Mouse (Mus musculus) embryonic facial prominence, embryonic 14.5 days (tissue): ENCODE data around the gene Tmem106a. TPM values are rescaled to one million over a fixed set of nuclear protein-coding genes. Genes with fewer than 3 reads are reported as not detected.
"Not testable (repeated sequence)": the region's sequence is repeated elsewhere in the genome, so short reads cannot be mapped to it uniquely, and the experiment has no call there.

Experiments used
- ATAC-seq: fragments of 200-750 bp; cut with Nextera tagmentation; 2 replicates; pipeline ENCODE4 v1.8.0; 2017; ENCODE audit warnings: low read depth, moderate number of reproducible peaks, moderate TSS enrichment
- DNase-seq: peaks from one replicate; pipeline ENCODE4 v3.0.0-alpha.2; 2015; ENCODE audit warnings: low spot score
- H3K27ac ChIP-seq: fragments of 300-500 bp; sonication (generic); replicated peaks from 2 replicates; pipeline ENCODE4 v1.5.1; 2014; ENCODE audit warnings: low read depth, mild to moderate bottlenecking, low read length, moderate library complexity
- H3K27me3 ChIP-seq: fragments of 300-500 bp; sonication (generic); replicated peaks from 2 replicates; pipeline ENCODE4 v1.6.1; 2014; ENCODE audit warnings: low read length; ENCODE audit not compliant: control insufficient read depth, insufficient read depth
- H3K36me3 ChIP-seq: fragments of 300-500 bp; sonication (generic); 2 replicates; pipeline ENCODE4 v1.6.1; 2014; ENCODE audit warnings: low read length, mixed read lengths; ENCODE audit not compliant: control insufficient read depth, insufficient read depth
- H3K4me1 ChIP-seq: fragments of 300-500 bp; sonication (generic); 2 replicates; pipeline ENCODE4 v1.6.1; 2014; ENCODE audit warnings: antibody characterized with exemption, low read length; ENCODE audit not compliant: control insufficient read depth, insufficient read depth
- H3K4me2 ChIP-seq: fragments of 300-500 bp; sonication (generic); 2 replicates; pipeline ENCODE4 v1.6.1; 2014; ENCODE audit warnings: low read depth, mild to moderate bottlenecking, low read length, moderate library complexity, mixed read lengths
- H3K4me3 ChIP-seq: fragments of 300-500 bp; sonication (generic); 2 replicates; pipeline ENCODE4 v1.5.1; 2014; ENCODE audit warnings: low read depth, mild to moderate bottlenecking, low read length
- H3K9ac ChIP-seq: fragments of 300-500 bp; sonication (generic); 2 replicates; pipeline ENCODE4 v1.6.1; 2014; ENCODE audit warnings: low read depth, mild to moderate bottlenecking, low read length, moderate library complexity, mixed read lengths
- H3K9me3 ChIP-seq: fragments of 300-500 bp; sonication (generic); 2 replicates; pipeline ENCODE4 v1.6.1; 2016; ENCODE audit warnings: low read length; ENCODE audit not compliant: control insufficient read depth
- WGBS: fragments of 180-500 bp; shearing (Covaris S2); extraction: QIAGEN DNeasy Blood & Tissue Kit; methylation state at CpG from one replicate; pipeline ENCODE4 v1.1.7; 2014; 5-methylcytosine and 5-hydroxymethylcytosine counted together
- polyA plus RNA-seq: library from polyadenylated mRNA; unstranded; fragments of >200 nt; fragmentation: Nextera tagmentation; extraction: Ambion mirVana; gene quantifications from 2 replicates; pipeline ENCODE4 v1.2.1, GENCODE M21; 2014

Gene Tmem106a
- polyA plus RNA-seq, 1 experiment from 2014 or later: 5.9 TPM

DNA sequence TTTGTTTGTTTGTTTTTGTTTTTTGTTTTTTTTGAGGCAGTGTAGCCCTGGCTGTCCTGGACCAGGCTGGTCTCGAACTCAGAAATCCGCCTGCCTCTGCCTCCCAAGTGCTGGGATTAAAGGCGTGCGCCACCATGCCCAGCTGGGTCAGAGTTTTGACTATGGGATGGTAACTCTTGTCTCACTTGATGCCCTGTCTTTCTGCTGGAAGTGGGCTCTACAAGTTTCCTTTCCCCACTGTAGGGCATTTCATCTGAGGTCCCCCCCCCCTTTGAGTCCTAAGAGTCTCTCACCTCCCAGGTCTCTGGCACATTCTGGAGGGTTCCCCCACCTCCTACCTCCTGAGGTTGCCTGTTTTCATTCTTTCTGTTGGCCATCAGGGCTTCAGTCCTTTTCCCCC lies 25.1 kb downstream of the Tmem106a start:
- not testable (repeated sequence) for H3K9ac ChIP-seq, ATAC-seq, H3K4me1 ChIP-seq, H3K36me3 ChIP-seq, H3K27ac ChIP-seq, H3K4me2 ChIP-seq, H3K4me3 ChIP-seq, H3K9me3 ChIP-seq, DNase-seq, H3K27me3 ChIP-seq
- 88% methylated on average over 4 of the region's 4 CpGs for WGBS

- Histone ChIP-seq H3K27me3 (no peaks in the 10 kb centered on the region), H3K36me3 (no peaks in the 10 kb centered on the region), H3K9ac (no peak overlapping the region), H3K4me1 (no peaks in the 10 kb centered on the region), H3K27ac (no peak overlapping the region), H3K9me3 (no peaks in the 10 kb centered on the region), H3K4me3 (no peak overlapping the region), H3K4me2 (no peak overlapping the region)
- WGBS: 31% methylated on average over 11 of the region's 11 CpGs
- DNase-seq: no peak
- no peak for ATAC-seq
Measured at GRCm38 (mm10) chr11:101610445-101610844, 28.4 kb downstream of the Tmem106a start.

DNA sequence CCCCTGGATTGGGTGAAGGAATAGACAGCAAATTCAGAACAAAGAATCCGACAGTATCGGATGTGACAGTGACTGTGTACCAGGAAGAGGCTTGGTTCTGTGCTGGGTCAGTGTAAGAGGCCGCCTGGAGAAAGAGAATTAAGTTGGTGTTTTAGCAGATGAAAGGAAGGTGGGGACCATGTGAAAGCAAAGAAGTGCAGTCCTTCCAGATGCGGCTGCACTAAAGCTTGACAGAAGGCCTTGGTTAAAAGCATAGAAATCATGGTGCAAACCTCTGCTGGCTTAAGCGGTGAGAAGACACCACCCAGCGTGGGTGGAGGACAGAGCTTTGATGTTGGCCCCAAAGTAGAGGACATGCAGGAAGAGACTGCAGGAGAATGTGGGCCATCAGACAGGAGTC lies 31.6 kb downstream of the Tmem106a start:
- no peaks in the 10 kb centered on the region for H3K9me3 ChIP-seq
- ATAC-seq (no peak), DNase-seq (no peak)
- 81% methylated on average over 6 of the region's 6 CpGs for WGBS
- no peaks in the 10 kb centered on the region for H3K36me3 ChIP-seq
- H3K27me3 ChIP-seq: no peaks in the 10 kb centered on the region
- H3K27ac ChIP-seq: no peak overlapping the region
- peaks cover 16% of the 10 kb centered on the region for H3K4me1 ChIP-seq
- no peak overlapping the region for H3K9ac ChIP-seq
- no peak overlapping the region for H3K4me2 ChIP-seq
- H3K4me3 ChIP-seq: no peak overlapping the region

DNA sequence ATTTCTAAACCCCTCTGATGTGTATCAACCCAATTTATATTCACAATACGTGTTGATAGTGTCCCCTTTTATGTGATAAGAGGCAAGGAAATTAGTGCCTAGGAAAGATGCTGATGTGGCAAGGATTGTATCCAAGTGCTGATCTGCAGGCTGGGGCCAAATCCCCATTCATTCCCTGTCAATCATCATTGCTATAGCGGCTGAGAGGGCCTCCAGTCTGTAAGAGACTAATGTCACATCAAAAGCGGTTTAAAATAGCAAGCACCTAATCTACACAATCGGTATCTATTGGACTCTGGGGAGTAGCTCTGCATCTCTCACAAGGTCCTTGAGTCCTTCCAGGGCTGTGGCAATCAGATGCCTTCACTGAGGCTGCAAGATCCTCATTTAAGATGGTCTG lies 32.1 kb downstream of the Tmem106a start:
- H3K27ac ChIP-seq: no peak overlapping the region
- H3K4me2 ChIP-seq: no peak overlapping the region
- H3K4me3 ChIP-seq: no peak overlapping the region
- ATAC-seq: no peak
- WGBS: 70% methylated on average over 4 of the region's 4 CpGs
- no peaks in the 10 kb centered on the region for H3K9me3 ChIP-seq
- DNase-seq: no peak
- H3K9ac ChIP-seq: no peak overlapping the region
- H3K4me1 ChIP-seq: peaks cover 16% of the 10 kb centered on the region
- H3K27me3 ChIP-seq: no peaks in the 10 kb centered on the region
- H3K36me3 ChIP-seq: no peaks in the 10 kb centered on the region

DNA sequence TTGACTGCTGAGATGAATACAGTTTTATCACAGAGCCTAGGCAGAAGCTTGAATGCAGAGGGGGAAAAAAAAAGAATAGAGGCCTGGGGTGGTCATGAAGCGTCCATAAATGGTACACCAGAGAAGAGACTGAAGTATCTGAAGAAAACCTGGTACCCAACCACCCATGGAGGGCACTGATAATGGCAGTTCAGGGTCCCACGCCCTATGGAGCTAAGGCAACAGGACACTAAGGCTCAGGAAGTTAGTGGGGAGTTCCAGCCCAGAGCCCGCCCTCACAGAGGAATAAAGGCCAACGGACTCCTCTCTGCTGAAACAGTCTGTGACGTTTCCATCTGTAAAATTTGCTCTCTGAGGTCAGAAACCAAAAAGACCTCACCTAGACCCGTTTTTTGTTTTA lies 33.3 kb downstream of the Tmem106a start:
- Histone ChIP-seq H3K36me3 (no peaks in the 10 kb centered on the region), H3K9me3 (no peaks in the 10 kb centered on the region), H3K9ac (no peak overlapping the region), H3K27ac (no peak overlapping the region), H3K4me2 (no peak overlapping the region), H3K4me1 (peaks cover 16% of the 10 kb centered on the region), H3K4me3 (no peak overlapping the region), H3K27me3 (no peaks in the 10 kb centered on the region)
- WGBS: 67% methylated on average over 6 of the region's 6 CpGs
- DNase-seq: no peak
- ATAC-seq: no peak

DNA sequence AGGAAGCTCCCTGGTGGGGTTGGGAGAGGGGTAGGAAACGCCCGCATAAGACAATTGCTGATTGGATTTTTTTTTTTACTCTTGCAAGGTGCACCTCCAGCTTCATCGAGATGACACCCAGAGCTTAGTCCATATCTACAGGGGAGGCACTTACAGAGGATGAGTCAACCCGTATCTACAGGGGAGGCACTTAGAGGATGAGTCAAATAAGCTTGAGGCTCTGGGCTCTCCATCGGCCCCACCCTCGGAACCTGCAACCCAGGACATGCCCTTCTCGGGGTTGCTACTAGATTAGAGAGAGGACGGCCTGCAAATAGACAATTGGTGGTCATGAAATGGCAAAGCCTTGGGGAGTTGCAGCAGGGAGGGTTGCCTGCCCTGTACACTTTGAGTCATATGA lies 34.1 kb downstream of the Tmem106a start:
- Histone ChIP-seq H3K36me3 (no peaks in the 10 kb centered on the region), H3K4me2 (no peak overlapping the region), H3K27ac (no peak overlapping the region), H3K27me3 (no peaks in the 10 kb centered on the region), H3K4me1 (peaks cover 16% of the 10 kb centered on the region), H3K4me3 (no peak overlapping the region), H3K9me3 (no peaks in the 10 kb centered on the region), H3K9ac (no peak overlapping the region)
- DNase-seq: no peak
- ATAC-seq: no peak
- 88% methylated on average over 8 of the region's 8 CpGs for WGBS

DNA sequence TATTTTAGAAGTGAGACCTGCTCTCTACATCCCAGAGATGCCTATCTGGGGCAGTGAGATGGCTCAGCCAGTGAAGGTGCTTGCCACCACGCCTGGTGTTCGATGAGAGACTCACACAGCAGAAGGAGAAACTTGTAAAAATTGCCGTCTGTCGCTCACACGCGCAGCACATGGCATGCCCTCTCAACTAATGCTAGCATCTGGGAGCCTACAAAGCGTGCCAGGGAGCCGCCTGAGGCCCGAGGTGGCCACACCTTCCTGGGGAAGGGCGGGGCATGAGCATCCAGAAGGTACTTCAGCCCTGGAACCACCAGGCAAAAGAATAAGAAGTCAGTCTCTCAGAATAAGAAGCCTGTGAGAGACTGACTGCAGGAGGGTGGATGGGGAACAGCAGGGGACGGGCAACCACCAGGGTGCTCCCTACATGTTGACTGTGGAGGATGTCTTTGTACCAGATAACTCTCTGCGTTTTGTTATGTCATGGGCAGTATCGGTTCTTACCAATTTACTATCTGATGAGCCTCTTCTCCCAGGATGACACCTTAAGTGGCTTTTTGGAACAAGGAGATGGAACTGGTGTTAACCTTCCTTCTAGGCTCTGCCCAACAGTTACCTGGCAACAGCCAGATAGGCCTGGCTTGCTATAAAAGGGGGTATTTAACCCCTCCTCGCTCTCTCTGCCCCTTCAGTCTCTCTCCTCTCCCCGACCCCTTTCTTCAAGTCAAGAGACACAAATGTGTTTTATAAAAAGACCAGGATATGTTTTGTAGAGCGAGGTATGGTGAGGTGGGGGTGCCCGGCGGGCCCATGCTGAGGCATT lies 35.1 kb downstream of the Tmem106a start:
- Histone ChIP-seq H3K27me3 (no peaks in the 10 kb centered on the region), H3K4me3 (no peak overlapping the region), H3K4me1 (peaks cover 16% of the 10 kb centered on the region), H3K9me3 (no peaks in the 10 kb centered on the region), H3K27ac (no peak overlapping the region), H3K4me2 (peak overlapping the region; percentile 38; the same call in 1 of the 2 replicates), H3K9ac (no peak overlapping the region), H3K36me3 (no peaks in the 10 kb centered on the region)
- ATAC-seq (no peak), DNase-seq (no peak)
- WGBS: 21% methylated on average over 18 of the region's 18 CpGs

GRCm38 (mm10) chr11:101617849-101618248 lies 35.8 kb downstream of the Tmem106a start:
- WGBS: 4% methylated on average over 8 of the region's 8 CpGs
- H3K36me3 ChIP-seq: no peaks in the 10 kb centered on the region
- peak; percentile 92 for DNase-seq
- peaks cover 16% of the 10 kb centered on the region for H3K4me1 ChIP-seq
- H3K4me3 ChIP-seq: 0 out of 2 replicates have a peak overlapping the region, but pooled peaks have one; percentile 5
- H3K9ac ChIP-seq: no peak overlapping the region
- no peaks in the 10 kb centered on the region for H3K27me3 ChIP-seq
- H3K9me3 ChIP-seq: no peaks in the 10 kb centered on the region
- ATAC-seq: peak; percentile 72; the same call in 1 of the 2 replicates
- H3K4me2 ChIP-seq: peak overlapping the region; percentile 38
- H3K27ac ChIP-seq: no peak overlapping the region

GRCm38 (mm10) chr11:101618596-101618995 lies 36.6 kb downstream of the Tmem106a start:
- Histone ChIP-seq H3K4me2 (no peak overlapping the region), H3K27me3 (no peaks in the 10 kb centered on the region), H3K27ac (no peak overlapping the region), H3K36me3 (no peaks in the 10 kb centered on the region), H3K4me1 (peaks cover 16% of the 10 kb centered on the region), H3K9me3 (no peaks in the 10 kb centered on the region), H3K4me3 (no peak overlapping the region), H3K9ac (no peak overlapping the region)
- ATAC-seq (no peak), DNase-seq (no peak)
- 66% methylated on average over 3 of the region's 3 CpGs for WGBS
